Mouse (Mus musculus): ENCODE measurements around the gene Napsa. TPM values are rescaled to one million over a fixed set of nuclear protein-coding genes. Genes with fewer than 3 reads are reported as not detected.

Napsa gene
- polyA plus RNA-seq, 1 experiment from 2014 or later: 2.7 TPM

- ChIA-PET POLR2A (interaction anchor here (1.1 kb wide), 1 partner anchor 30 kb away, joined by 3 read pairs; no protein-coding TSS in a partner anchor), CTCF (interaction anchor here (0.8 kb wide), 1 partner anchor 30 kb away, joined by 3 read pairs; no protein-coding TSS in a partner anchor)
- in situ Hi-C loops (cut with MboI; ENCODE audit: low pct_unique_long_range_greater_than_20kb): loop anchor here (5.0 kb wide), 1 partner anchor 44 kb away; no protein-coding TSS in a partner anchor
- DNase-seq (ENCODE audit: low read depth, low spot score) (no peak), ATAC-seq (no peak)
- H3K27me3 ChIP-seq: no peaks in the 10 kb centered on the region
- TF ChIP-seq CTCF (IDR thresholded peaks at IDR 0.05): no peak
Observed at GRCm38 (mm10) chr7:44551301-44551700, 20.9 kb upstream of the Napsa start.

- ATAC-seq: no peak
- in situ Hi-C loops (cut with MboI; ENCODE audit: low pct_unique_long_range_greater_than_20kb): loop anchor here (5.0 kb wide), 1 partner anchor 44 kb away; no protein-coding TSS in a partner anchor
- CTCF ChIA-PET: interaction anchor here (0.8 kb wide), 1 partner anchor 30 kb away, joined by 3 read pairs; no protein-coding TSS in a partner anchor
Observed at GRCm38 (mm10) chr7:44551731-44552130, 20.4 kb upstream of the Napsa start.

GRCm38 (mm10) chr7:44552141-44552908 is 19.9 kb upstream of the Napsa start:
- DNase-seq (ENCODE audit: low read depth, low spot score) (no peak), ATAC-seq (no peak)
- no peak for TF ChIP-seq CTCF (IDR thresholded peaks at IDR 0.05)
- ChIA-PET POLR2A (no interaction called here), CTCF (no interaction called here)
- no peaks in the 10 kb centered on the region for H3K27me3 ChIP-seq
- in situ Hi-C loops (cut with MboI; ENCODE audit: low pct_unique_long_range_greater_than_20kb): loop anchor here (5.0 kb wide), 1 partner anchor 45 kb away; no protein-coding TSS in a partner anchor

More at GRCm38 (mm10) chr7:44551731-44552130, 20.4 kb upstream of the Napsa start:
- TF ChIP-seq CTCF (IDR thresholded peaks at IDR 0.05): no peak
- no peak for DNase-seq (ENCODE audit: low read depth, low spot score)
- POLR2A ChIA-PET: interaction anchor here (1.1 kb wide), 1 partner anchor 30 kb away, joined by 3 read pairs; no protein-coding TSS in a partner anchor
- no peaks in the 10 kb centered on the region for H3K27me3 ChIP-seq

GRCm38 (mm10) chr7:44553196-44553764 is 18.9 kb upstream of the Napsa start:
- no peaks in the 10 kb centered on the region for H3K27me3 ChIP-seq
- CTCF ChIA-PET: no interaction called here
- no peak for TF ChIP-seq CTCF (IDR thresholded peaks at IDR 0.05)
- in situ Hi-C loops (cut with MboI; ENCODE audit: low pct_unique_long_range_greater_than_20kb): loop anchor here (5.0 kb wide), 1 partner anchor 46 kb away; no protein-coding TSS in a partner anchor
- peak; percentile 51 for ATAC-seq
- POLR2A ChIA-PET: interaction anchor here (0.8 to 0.9 kb wide), 2 partner anchors 17 to 115 kb away, joined by 3 to 4 read pairs; no protein-coding TSS in a partner anchor
- peak; percentile 50 for DNase-seq (ENCODE audit: low read depth, low spot score)

- TF ChIP-seq CTCF (IDR thresholded peaks at IDR 0.05): no peak
- ChIA-PET CTCF (interaction anchor here (1.1 kb wide), 1 partner anchor 27 kb away, joined by 4 read pairs; no protein-coding TSS in a partner anchor), POLR2A (interaction anchor here (0.8 to 0.9 kb wide), 2 partner anchors 17 to 116 kb away, joined by 3 to 4 read pairs; no protein-coding TSS in a partner anchor)
- in situ Hi-C loops (cut with MboI; ENCODE audit: low pct_unique_long_range_greater_than_20kb): loop anchor here (5.0 kb wide), 1 partner anchor 47 kb away; no protein-coding TSS in a partner anchor
- ATAC-seq: peak; percentile 72
- DNase-seq (ENCODE audit: low read depth, low spot score): peak; percentile 62
- no peaks in the 10 kb centered on the region for H3K27me3 ChIP-seq
Observed at GRCm38 (mm10) chr7:44553826-44554225, 18.4 kb upstream of the Napsa start, which contains the start of gene Nr1h2. Gene Nr1h2 (minus strand): TSS chr7:44553951.

GRCm38 (mm10) chr7:44557629-44558028 is 14.6 kb upstream of the Napsa start:
- in situ Hi-C loops (cut with MboI; ENCODE audit: low pct_unique_long_range_greater_than_20kb): no loop called here
- DNase-seq (ENCODE audit: low read depth, low spot score): no peak
- no peak for TF ChIP-seq CTCF (IDR thresholded peaks at IDR 0.05)
- ATAC-seq: no peak
- no peaks in the 10 kb centered on the region for H3K27me3 ChIP-seq
- CTCF ChIA-PET: no interaction called here
- POLR2A ChIA-PET: no interaction called here

GRCm38 (mm10) chr7:44560435-44561400 is 11.5 kb upstream of the Napsa start:
- peak; percentile 32 for ATAC-seq
- no peak for TF ChIP-seq CTCF (IDR thresholded peaks at IDR 0.05)
- in situ Hi-C loops (cut with MboI; ENCODE audit: low pct_unique_long_range_greater_than_20kb): no loop called here
- POLR2A ChIA-PET: no interaction called here
- no peaks in the 10 kb centered on the region for H3K27me3 ChIP-seq
- CTCF ChIA-PET: interaction anchor here (0.7 to 2.1 kb wide), 7 partner anchors 11 to 90 kb away, joined by 3 to 12 read pairs (median 4); no protein-coding TSS in a partner anchor
- DNase-seq (ENCODE audit: low read depth, low spot score): no peak

- POLR2A ChIA-PET: interaction anchor here (0.7 kb wide), 1 partner anchor 294 kb away, joined by 3 read pairs; the partner anchor contains the start of gene Pnkp
- ATAC-seq: no peak
- CTCF ChIA-PET: interaction anchor here (0.9 to 1.2 kb wide), 2 partner anchors 34 to 41 kb away, joined by 3 read pairs; no protein-coding TSS in a partner anchor
Observed at GRCm38 (mm10) chr7:44563284-44563683, 8.9 kb upstream of the Napsa start.

GRCm38 (mm10) chr7:44564486-44564885 is 7.7 kb upstream of the Napsa start:
- in situ Hi-C loops (cut with MboI; ENCODE audit: low pct_unique_long_range_greater_than_20kb): no loop called here
- POLR2A ChIA-PET: no interaction called here

More at GRCm38 (mm10) chr7:44563284-44563683, 8.9 kb upstream of the Napsa start:
- H3K27me3 ChIP-seq: no peaks in the 10 kb centered on the region
- no peak for TF ChIP-seq CTCF (IDR thresholded peaks at IDR 0.05)
- in situ Hi-C loops (cut with MboI; ENCODE audit: low pct_unique_long_range_greater_than_20kb): no loop called here
- no peak for DNase-seq (ENCODE audit: low read depth, low spot score)

More at GRCm38 (mm10) chr7:44564486-44564885, 7.7 kb upstream of the Napsa start:
- DNase-seq (ENCODE audit: low read depth, low spot score) (no peak), ATAC-seq (peak; percentile 10)
- CTCF ChIA-PET: interaction anchor here (0.7 to 1.2 kb wide), 2 partner anchors 9 to 42 kb away, joined by 3 read pairs; no protein-coding TSS in a partner anchor
- TF ChIP-seq CTCF (IDR thresholded peaks at IDR 0.05): no peak
- H3K27me3 ChIP-seq: no peaks in the 10 kb centered on the region
